Mouse (Mus musculus): Measurements from ENCODE around the gene Nup214. TPM values are rescaled to one million over a fixed set of nuclear protein-coding genes. Genes with fewer than 3 reads are reported as not detected.

The Nup214 gene
- total and polyA plus RNA-seq, 3 experiments = 33.1 to 90.8 (median 55.5) TPM

DNA sequence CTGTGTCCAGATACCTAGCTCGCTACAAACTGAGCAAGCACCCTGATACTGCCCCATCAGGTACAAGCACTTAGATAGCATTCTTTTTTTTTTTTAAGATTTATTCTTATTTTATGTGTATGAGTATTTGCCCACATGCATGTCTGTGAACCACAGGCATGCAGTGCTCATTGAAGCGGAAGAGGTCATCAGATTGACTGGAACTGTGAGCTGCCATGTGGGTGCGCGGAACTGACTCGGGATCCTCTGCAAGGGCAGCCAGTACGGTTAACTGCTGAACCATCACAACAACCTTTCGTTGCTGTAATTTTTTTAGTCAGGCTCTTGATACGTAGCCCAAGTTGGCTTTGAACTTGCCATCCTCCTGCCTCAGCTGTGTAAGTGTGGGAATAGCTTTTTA lies 13.2 kb upstream of the Nup214 start:
- TF ChIP-seq GATA2 (IDR thresholded peaks at IDR 0.05; ENCODE audit: borderline replicate concordance, low read depth, low read length) = no peak
- no peak for TF ChIP-seq CTCF (IDR thresholded peaks at IDR 0.05; ENCODE audit: low read depth, low read length)
- TF ChIP-seq TAL1 (conservative IDR thresholded peaks at IDR 0.05; ENCODE audit: low read depth, low read length) = no peak
- TF ChIP-seq GATA1 (IDR thresholded peaks at IDR 0.05; ENCODE audit: borderline replicate concordance, low read length) = no peak
- no peak for TF ChIP-seq POLR2AphosphoS5 (IDR thresholded peaks at IDR 0.05; ENCODE audit: insufficient replicate concordance, low read depth, low read length)
- DNase-seq (ENCODE audit: low spot score) (no peak), ATAC-seq (ENCODE audit: extremely low read depth, insufficient number of reproducible peaks, low FRiP score, poor library complexity, severe bottlenecking) (no peak)
- Histone ChIP-seq H3K36me3 (replicated peaks) (no peaks in the 10 kb centered on the region), H3K4me1 (ENCODE audit: insufficient read depth, low read depth, low read length) (no peaks in the 10 kb centered on the region), H3K27me3 (ENCODE audit: insufficient read depth, low read length) (peaks cover 64% of the 10 kb centered on the region), H3K9me3 (replicated peaks) (no peaks in the 10 kb centered on the region), H3K4me3 (ENCODE audit: low read depth, low read length) (no peak overlapping the region)

DNA sequence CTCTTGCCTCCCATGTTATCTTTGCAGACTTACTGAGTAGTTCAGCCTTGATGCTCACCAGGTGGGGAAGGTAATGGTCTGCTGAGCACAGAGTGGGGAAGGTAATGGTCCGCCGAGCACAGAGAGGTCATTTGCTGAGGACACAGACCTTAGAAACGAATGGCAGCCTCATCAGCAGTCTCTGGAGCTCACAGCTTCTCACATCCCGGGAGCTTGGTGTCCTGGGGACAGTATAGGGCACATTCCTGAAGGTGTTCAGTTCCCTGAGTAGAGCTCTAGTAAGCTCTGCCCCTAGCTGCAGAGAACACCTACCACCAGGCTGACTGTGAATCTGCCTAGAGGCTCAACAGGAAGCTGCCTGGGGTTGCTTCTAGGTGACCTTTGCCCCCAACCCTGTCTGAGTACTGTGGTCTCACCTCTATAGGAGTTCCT lies 12.4 kb upstream of the Nup214 start:
- DNase-seq (ENCODE audit: low spot score) (no peak), ATAC-seq (ENCODE audit: extremely low read depth, insufficient number of reproducible peaks, low FRiP score, poor library complexity, severe bottlenecking) (no peak)
- H3K4me1 ChIP-seq (ENCODE audit: insufficient read depth, low read depth, low read length) = no peaks in the 10 kb centered on the region
- peaks cover 65% of the 10 kb centered on the region for H3K27me3 ChIP-seq (ENCODE audit: insufficient read depth, low read length)
- H3K4me3 ChIP-seq (ENCODE audit: low read depth, low read length) = no peak overlapping the region
- no peaks in the 10 kb centered on the region for H3K36me3 ChIP-seq (replicated peaks)
- TF ChIP-seq GATA1 (IDR thresholded peaks at IDR 0.05; ENCODE audit: borderline replicate concordance, low read length) (no peak), CTCF (IDR thresholded peaks at IDR 0.05; ENCODE audit: low read depth, low read length) (no peak), POLR2AphosphoS5 (IDR thresholded peaks at IDR 0.05; ENCODE audit: insufficient replicate concordance, low read depth, low read length) (no peak), TAL1 (conservative IDR thresholded peaks at IDR 0.05; ENCODE audit: low read depth, low read length) (no peak), GATA2 (IDR thresholded peaks at IDR 0.05; ENCODE audit: borderline replicate concordance, low read depth, low read length) (no peak)
- H3K9me3 ChIP-seq (replicated peaks) = no peaks in the 10 kb centered on the region

DNA sequence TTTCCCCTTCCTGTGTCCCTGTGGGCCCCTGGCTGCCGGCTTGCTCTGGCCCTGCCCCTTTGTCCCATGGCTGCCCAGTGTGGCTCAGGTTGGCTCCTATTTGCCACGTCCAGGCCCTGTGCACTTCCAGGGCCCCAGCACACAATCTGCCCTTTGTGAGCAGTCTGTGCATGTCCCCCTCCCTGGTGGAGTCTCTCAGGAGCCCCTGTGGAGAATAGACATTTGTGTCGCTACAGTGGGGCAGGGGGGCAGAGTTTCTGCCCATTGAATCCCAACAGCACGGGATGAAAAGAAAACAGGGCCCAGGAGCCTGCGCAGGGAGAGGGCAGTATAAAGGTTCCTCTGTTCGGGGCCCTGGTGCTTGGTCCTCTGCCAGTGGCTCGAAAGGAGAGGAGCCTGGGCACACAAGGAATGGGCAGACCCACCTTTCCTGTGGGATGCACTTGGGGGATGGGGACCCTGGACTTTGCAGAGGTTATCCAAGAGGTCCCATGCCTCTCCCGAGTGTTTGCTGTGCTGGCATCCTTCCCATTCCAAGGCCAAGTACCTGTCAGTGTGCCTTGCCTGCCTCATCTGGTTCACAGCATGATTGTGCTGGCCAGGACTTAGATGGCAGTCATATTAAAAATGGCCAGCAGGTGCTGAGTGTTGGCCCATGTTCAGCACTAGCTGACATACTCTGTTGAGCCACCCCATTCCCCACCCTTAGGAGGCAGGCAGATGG lies 11.6 kb upstream of the Nup214 start:
- H3K4me3 ChIP-seq (ENCODE audit: low read depth, low read length) = no peak overlapping the region
- no peaks in the 10 kb centered on the region for H3K36me3 ChIP-seq (replicated peaks)
- H3K4me1 ChIP-seq (ENCODE audit: insufficient read depth, low read depth, low read length) = no peaks in the 10 kb centered on the region
- DNase-seq (ENCODE audit: low spot score) (no peak), ATAC-seq (ENCODE audit: extremely low read depth, insufficient number of reproducible peaks, low FRiP score, poor library complexity, severe bottlenecking) (no peak)
- TF ChIP-seq GATA2 (IDR thresholded peaks at IDR 0.05; ENCODE audit: borderline replicate concordance, low read depth, low read length) (no peak), POLR2AphosphoS5 (IDR thresholded peaks at IDR 0.05; ENCODE audit: insufficient replicate concordance, low read depth, low read length) (no peak), GATA1 (IDR thresholded peaks at IDR 0.05; ENCODE audit: borderline replicate concordance, low read length) (no peak), TAL1 (conservative IDR thresholded peaks at IDR 0.05; ENCODE audit: low read depth, low read length) (no peak), CTCF (IDR thresholded peaks at IDR 0.05; ENCODE audit: low read depth, low read length) (no peak)
- H3K27me3 ChIP-seq (ENCODE audit: insufficient read depth, low read length) = peaks cover 67% of the 10 kb centered on the region
- H3K9me3 ChIP-seq (replicated peaks) = no peaks in the 10 kb centered on the region

DNA sequence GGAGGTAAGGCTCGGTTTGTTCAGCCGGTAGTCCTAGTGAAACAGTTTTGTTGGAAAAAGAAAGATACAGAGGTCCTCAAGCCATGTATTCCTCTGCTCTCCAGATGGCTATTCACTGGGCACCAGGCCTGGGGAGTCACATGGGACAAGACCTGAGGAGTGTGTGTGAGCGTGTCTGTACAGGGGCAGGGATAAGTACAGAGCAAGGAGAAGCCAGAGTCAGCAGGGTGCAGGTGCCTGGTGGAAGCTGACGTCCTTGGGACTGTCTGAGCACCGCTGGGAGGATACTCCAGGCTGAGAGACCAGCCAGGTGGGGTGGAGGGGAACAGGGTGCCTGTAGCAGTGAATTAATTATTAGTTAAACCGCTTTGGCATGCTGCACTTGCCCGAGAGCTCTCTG lies 10.7 kb upstream of the Nup214 start:
- H3K27me3 ChIP-seq (ENCODE audit: insufficient read depth, low read length) = peaks cover 71% of the 10 kb centered on the region
- TF ChIP-seq POLR2AphosphoS5 (IDR thresholded peaks at IDR 0.05; ENCODE audit: insufficient replicate concordance, low read depth, low read length) (no peak), GATA2 (IDR thresholded peaks at IDR 0.05; ENCODE audit: borderline replicate concordance, low read depth, low read length) (no peak), TAL1 (conservative IDR thresholded peaks at IDR 0.05; ENCODE audit: low read depth, low read length) (no peak), GATA1 (IDR thresholded peaks at IDR 0.05; ENCODE audit: borderline replicate concordance, low read length) (no peak), CTCF (IDR thresholded peaks at IDR 0.05; ENCODE audit: low read depth, low read length) (no peak)
- H3K4me1 ChIP-seq (ENCODE audit: insufficient read depth, low read depth, low read length) = no peaks in the 10 kb centered on the region
- no peak for ATAC-seq (ENCODE audit: extremely low read depth, insufficient number of reproducible peaks, low FRiP score, poor library complexity, severe bottlenecking)
- H3K9me3 ChIP-seq (replicated peaks) = no peaks in the 10 kb centered on the region
- no peaks in the 10 kb centered on the region for H3K36me3 ChIP-seq (replicated peaks)
- DNase-seq (ENCODE audit: low spot score) = no peak
- H3K4me3 ChIP-seq (ENCODE audit: low read depth, low read length) = no peak overlapping the region

DNA sequence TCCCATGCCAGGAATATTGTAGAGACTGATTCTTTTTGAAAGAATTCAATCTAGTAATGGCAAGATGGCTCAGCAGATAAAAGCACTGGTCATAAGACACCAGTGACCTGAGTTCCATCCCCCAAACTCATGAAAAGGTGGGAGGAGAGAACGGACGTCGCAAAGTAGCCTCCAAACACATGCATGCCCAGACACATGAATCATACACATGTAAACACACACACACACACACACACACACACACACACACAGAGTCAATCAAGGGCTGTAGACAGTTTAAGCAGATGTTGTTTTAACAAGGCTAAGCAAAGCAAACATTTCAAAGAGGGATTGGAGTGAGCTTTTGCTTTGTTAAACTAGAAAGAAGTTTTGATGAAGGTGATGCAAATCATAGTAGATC lies 10.0 kb upstream of the Nup214 start:
- no peak for ATAC-seq (ENCODE audit: extremely low read depth, insufficient number of reproducible peaks, low FRiP score, poor library complexity, severe bottlenecking)
- H3K27me3 ChIP-seq (ENCODE audit: insufficient read depth, low read length) = peaks cover 68% of the 10 kb centered on the region
- no peak for DNase-seq (ENCODE audit: low spot score)

DNA sequence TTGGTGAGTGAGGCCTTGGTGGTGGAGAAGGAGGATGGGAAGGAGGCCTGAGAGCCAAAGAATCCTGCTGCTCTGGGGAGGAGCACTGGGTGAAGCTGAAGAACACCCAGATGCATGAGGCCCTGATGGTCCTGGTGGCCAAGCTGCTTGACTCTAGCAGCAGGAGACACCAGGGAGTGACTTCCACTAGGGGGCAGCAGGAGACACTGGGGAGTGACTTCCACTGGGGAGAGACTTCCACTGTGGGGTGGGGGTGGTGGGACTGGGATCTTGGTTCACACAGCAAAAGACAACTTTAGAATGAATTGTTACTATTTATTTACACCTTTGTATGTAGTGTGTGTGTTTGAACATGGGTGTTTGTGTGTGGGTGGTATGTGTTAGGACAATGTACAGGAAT lies 9.1 kb upstream of the Nup214 start:
- ATAC-seq (ENCODE audit: extremely low read depth, insufficient number of reproducible peaks, low FRiP score, poor library complexity, severe bottlenecking) (no peak), DNase-seq (ENCODE audit: low spot score) (peak; percentile 78)
- H3K9me3 ChIP-seq (replicated peaks) = no peaks in the 10 kb centered on the region
- H3K4me3 ChIP-seq (ENCODE audit: low read depth, low read length) = no peak overlapping the region
- H3K27me3 ChIP-seq (ENCODE audit: insufficient read depth, low read length) = peaks cover 67% of the 10 kb centered on the region
- TF ChIP-seq TAL1 (conservative IDR thresholded peaks at IDR 0.05; ENCODE audit: low read depth, low read length) (no peak), CTCF (IDR thresholded peaks at IDR 0.05; ENCODE audit: low read depth, low read length) (peak; percentile 64), GATA1 (IDR thresholded peaks at IDR 0.05; ENCODE audit: borderline replicate concordance, low read length) (no peak), POLR2AphosphoS5 (IDR thresholded peaks at IDR 0.05; ENCODE audit: insufficient replicate concordance, low read depth, low read length) (no peak), GATA2 (IDR thresholded peaks at IDR 0.05; ENCODE audit: borderline replicate concordance, low read depth, low read length) (no peak)
- no peaks in the 10 kb centered on the region for H3K4me1 ChIP-seq (ENCODE audit: insufficient read depth, low read depth, low read length)
- no peaks in the 10 kb centered on the region for H3K36me3 ChIP-seq (replicated peaks)

More for the DNA sequence above, 10.0 kb upstream of the Nup214 start:
- Histone ChIP-seq H3K9me3 (replicated peaks) (no peaks in the 10 kb centered on the region), H3K4me3 (ENCODE audit: low read depth, low read length) (no peak overlapping the region), H3K36me3 (replicated peaks) (no peaks in the 10 kb centered on the region), H3K4me1 (ENCODE audit: insufficient read depth, low read depth, low read length) (no peaks in the 10 kb centered on the region)
- no peak for TF ChIP-seq GATA1 (IDR thresholded peaks at IDR 0.05; ENCODE audit: borderline replicate concordance, low read length)
- no peak for TF ChIP-seq TAL1 (conservative IDR thresholded peaks at IDR 0.05; ENCODE audit: low read depth, low read length)
- TF ChIP-seq CTCF (IDR thresholded peaks at IDR 0.05; ENCODE audit: low read depth, low read length) = no peak
- TF ChIP-seq POLR2AphosphoS5 (IDR thresholded peaks at IDR 0.05; ENCODE audit: insufficient replicate concordance, low read depth, low read length) = no peak
- no peak for TF ChIP-seq GATA2 (IDR thresholded peaks at IDR 0.05; ENCODE audit: borderline replicate concordance, low read depth, low read length)
